Mouse (Mus musculus) heart, embryonic 11.5 days (tissue): ENCODE data around the gene Rhbdd1. TPM values are rescaled to one million over a fixed set of nuclear protein-coding genes. Genes with fewer than 3 reads are reported as not detected.

Source experiments
- ATAC-seq: fragments of 200-750 bp; cut with Nextera tagmentation; replicated peaks from 2 replicates; pipeline ENCODE4 v1.8.0; 2017; ENCODE audit warnings: moderate library complexity; ENCODE audit not compliant: insufficient number of reproducible peaks, low FRiP score, low TSS enrichment
- H3K27ac ChIP-seq: fragments of 300-500 bp; sonication (generic); 2 replicates; pipeline ENCODE4 v1.5.1; 2014; ENCODE audit warnings: mild to moderate bottlenecking, low read depth, low read length
- H3K27me3 ChIP-seq: fragments of 300-500 bp; sonication (generic); 2 replicates; pipeline ENCODE4 v1.6.1; 2014; ENCODE audit warnings: mild to moderate bottlenecking, low read length, mixed read lengths; ENCODE audit not compliant: control insufficient read depth, insufficient read depth
- H3K36me3 ChIP-seq: fragments of 300-500 bp; sonication (generic); 2 replicates; pipeline ENCODE4 v1.6.1; 2014; ENCODE audit warnings: mild to moderate bottlenecking, low read length, moderate library complexity, mixed read lengths; ENCODE audit not compliant: control insufficient read depth, insufficient read depth
- H3K4me1 ChIP-seq: fragments of 300-500 bp; sonication (generic); 2 replicates; pipeline ENCODE4 v1.6.1; 2014; ENCODE audit warnings: low read length; ENCODE audit not compliant: control insufficient read depth, insufficient read depth
- H3K4me2 ChIP-seq: fragments of 300-500 bp; sonication (generic); 2 replicates; pipeline ENCODE4 v1.6.1; 2014; ENCODE audit warnings: mild to moderate bottlenecking, moderate library complexity
- H3K4me3 ChIP-seq: fragments of 300-500 bp; sonication (generic); 2 replicates; pipeline ENCODE4 v1.5.1; 2014; ENCODE audit warnings: low read depth, low read length
- H3K9ac ChIP-seq: fragments of 300-500 bp; sonication (generic); 2 replicates; pipeline ENCODE4 v1.6.1; 2014; ENCODE audit warnings: mild to moderate bottlenecking, low read depth, low read length, moderate library complexity
- H3K9me3 ChIP-seq: fragments of 300-500 bp; sonication (generic); replicated peaks from 2 replicates; pipeline ENCODE4 v1.6.1; 2016; ENCODE audit warnings: low read length; ENCODE audit not compliant: control insufficient read depth
- WGBS: fragments of 180-500 bp; shearing (Covaris S2); extraction: QIAGEN DNeasy Blood & Tissue Kit; methylation state at CpG from one replicate; pipeline ENCODE4 v1.1.7; 2014; ENCODE audit not compliant: insufficient replicate concordance; 5-methylcytosine and 5-hydroxymethylcytosine counted together
- polyA plus RNA-seq: library from polyadenylated mRNA; unstranded; fragments of >200 nt; fragmentation: Nextera tagmentation; extraction: Ambion mirVana; gene quantifications from 2 replicates; pipeline ENCODE4 v1.2.1, GENCODE M21; 2014

Rhbdd1 gene
- polyA plus RNA-seq, 1 experiment from 2014 or later, result 7.9 TPM

GRCm38 (mm10) chr1:82440123-82440522 is 123.9 kb downstream of the Rhbdd1 start:
- H3K9ac ChIP-seq, result no peak overlapping the region
- H3K4me1 ChIP-seq, result no peaks in the 10 kb centered on the region
- H3K36me3 ChIP-seq, result no peaks in the 10 kb centered on the region
- no peaks in the 10 kb centered on the region for H3K9me3 ChIP-seq
- H3K27me3 ChIP-seq, result no peaks in the 10 kb centered on the region
- H3K4me2 ChIP-seq, result no peak overlapping the region
- no peak overlapping the region for H3K4me3 ChIP-seq
- H3K27ac ChIP-seq, result no peak overlapping the region
- WGBS, result 43% methylated on average over 1 of the region's 1 CpGs
- no peak for ATAC-seq

- 70% methylated on average over 4 of the region's 4 CpGs for WGBS
- Histone ChIP-seq H3K4me3 (no peak overlapping the region), H3K9me3 (no peaks in the 10 kb centered on the region), H3K4me2 (no peak overlapping the region), H3K36me3 (no peaks in the 10 kb centered on the region), H3K9ac (no peak overlapping the region), H3K27me3 (no peaks in the 10 kb centered on the region), H3K4me1 (no peaks in the 10 kb centered on the region), H3K27ac (no peak overlapping the region)
- ATAC-seq, result no peak
Observed at GRCm38 (mm10) chr1:82443517-82443916, 127.3 kb downstream of the Rhbdd1 start.

GRCm38 (mm10) chr1:82446049-82446448 is 129.8 kb downstream of the Rhbdd1 start:
- Histone ChIP-seq H3K27ac (no peak overlapping the region), H3K9me3 (no peaks in the 10 kb centered on the region), H3K27me3 (no peaks in the 10 kb centered on the region), H3K9ac (no peak overlapping the region), H3K36me3 (no peaks in the 10 kb centered on the region), H3K4me2 (no peak overlapping the region), H3K4me1 (no peaks in the 10 kb centered on the region), H3K4me3 (no peak overlapping the region)
- WGBS, result 92% methylated on average over 7 of the region's 7 CpGs
- no peak for ATAC-seq

- H3K27me3 ChIP-seq, result no peaks in the 10 kb centered on the region
- ATAC-seq, result no peak
- H3K9ac ChIP-seq, result no peak overlapping the region
- H3K4me3 ChIP-seq, result no peak overlapping the region
- 66% methylated on average over 4 of the region's 4 CpGs for WGBS
- H3K9me3 ChIP-seq, result no peaks in the 10 kb centered on the region
- H3K36me3 ChIP-seq, result no peaks in the 10 kb centered on the region
- no peak overlapping the region for H3K4me2 ChIP-seq
- H3K27ac ChIP-seq, result no peak overlapping the region
- no peaks in the 10 kb centered on the region for H3K4me1 ChIP-seq
Observed at GRCm38 (mm10) chr1:82449851-82450250, 133.6 kb downstream of the Rhbdd1 start.

- Histone ChIP-seq H3K36me3 (no peaks in the 10 kb centered on the region), H3K27ac (no peak overlapping the region), H3K4me2 (no peak overlapping the region), H3K4me3 (no peak overlapping the region), H3K9ac (no peak overlapping the region), H3K27me3 (no peaks in the 10 kb centered on the region), H3K9me3 (no peaks in the 10 kb centered on the region), H3K4me1 (no peaks in the 10 kb centered on the region)
- WGBS, result 33% methylated on average over 6 of the region's 6 CpGs
- no peak for ATAC-seq
Observed at GRCm38 (mm10) chr1:82451927-82452651, 135.8 kb downstream of the Rhbdd1 start.

- H3K4me2 ChIP-seq, result no peak overlapping the region
- H3K9me3 ChIP-seq, result no peaks in the 10 kb centered on the region
- H3K4me3 ChIP-seq, result no peak overlapping the region
- no peaks in the 10 kb centered on the region for H3K36me3 ChIP-seq
- no peak for ATAC-seq
- H3K9ac ChIP-seq, result no peak overlapping the region
- WGBS, result 83% methylated on average over 3 of the region's 3 CpGs
- H3K4me1 ChIP-seq, result no peaks in the 10 kb centered on the region
- no peaks in the 10 kb centered on the region for H3K27me3 ChIP-seq
- no peak overlapping the region for H3K27ac ChIP-seq
Observed at GRCm38 (mm10) chr1:82454031-82454430, 137.8 kb downstream of the Rhbdd1 start.

- WGBS, result 78% methylated on average over 4 of the region's 4 CpGs
- no peaks in the 10 kb centered on the region for H3K36me3 ChIP-seq
- no peak overlapping the region for H3K4me2 ChIP-seq
- no peak overlapping the region for H3K27ac ChIP-seq
- H3K4me1 ChIP-seq, result no peaks in the 10 kb centered on the region
- H3K27me3 ChIP-seq, result no peaks in the 10 kb centered on the region
- no peak overlapping the region for H3K4me3 ChIP-seq
- H3K9me3 ChIP-seq, result no peaks in the 10 kb centered on the region
- H3K9ac ChIP-seq, result no peak overlapping the region
- ATAC-seq, result no peak
Observed at GRCm38 (mm10) chr1:82459350-82459749, 143.1 kb downstream of the Rhbdd1 start.

GRCm38 (mm10) chr1:82459926-82460325 is 143.7 kb downstream of the Rhbdd1 start:
- Histone ChIP-seq H3K36me3 (no peaks in the 10 kb centered on the region), H3K4me1 (no peaks in the 10 kb centered on the region), H3K27ac (no peak overlapping the region), H3K4me3 (no peak overlapping the region), H3K4me2 (no peak overlapping the region), H3K27me3 (no peaks in the 10 kb centered on the region), H3K9ac (no peak overlapping the region), H3K9me3 (no peaks in the 10 kb centered on the region)
- ATAC-seq, result no peak
- 86% methylated on average over 2 of the region's 2 CpGs for WGBS

GRCm38 (mm10) chr1:82461041-82461440 is 144.8 kb downstream of the Rhbdd1 start:
- Histone ChIP-seq H3K27me3 (no peaks in the 10 kb centered on the region), H3K27ac (no peak overlapping the region), H3K4me2 (no peak overlapping the region), H3K4me3 (no peak overlapping the region), H3K4me1 (no peaks in the 10 kb centered on the region), H3K9me3 (no peaks in the 10 kb centered on the region), H3K9ac (no peak overlapping the region), H3K36me3 (no peaks in the 10 kb centered on the region)
- ATAC-seq, result no peak
- 72% methylated on average over 4 of the region's 4 CpGs for WGBS
